Mouse (Mus musculus) liver, adult 2 months (tissue): ENCODE results near the gene Ift140.

ENCODE experiments used
- CTCF ChIP-seq: fragments of 200-500 bp; IDR thresholded peaks from 2 replicates; pipeline ENCODE4 v1.5.1; 2011; ENCODE audit warnings: low read depth, low read length, control low read depth
- POLR2A ChIP-seq: fragments of 200-500 bp; IDR thresholded peaks from 2 replicates; pipeline ENCODE4 v1.6.1; 2011; ENCODE audit warnings: low read length, control low read depth; ENCODE audit not compliant: insufficient read depth; ENCODE audit errors: extremely low read depth

DNA sequence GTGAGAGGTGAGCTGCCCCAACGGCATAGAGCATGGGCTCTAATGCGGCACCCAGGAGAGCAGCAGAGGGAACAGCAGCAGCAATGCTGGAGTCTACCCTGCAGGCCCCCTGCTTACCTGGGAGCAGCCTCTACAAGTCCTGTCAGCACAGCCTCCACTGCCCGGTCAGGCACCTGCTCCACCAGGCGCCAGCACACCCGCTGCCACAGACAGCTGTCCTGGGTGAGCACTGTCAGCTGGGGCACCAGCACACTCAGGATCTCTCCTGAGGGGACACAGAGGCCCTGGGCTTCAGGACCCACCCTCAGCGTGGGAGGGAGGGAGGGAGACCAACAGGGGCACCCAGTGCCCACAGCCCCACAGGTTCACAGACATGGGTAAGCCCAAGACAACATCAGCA is 94.7 kb downstream of the Ift140 start:
- no peak for TF ChIP-seq POLR2A
- TF ChIP-seq CTCF: no peak
